Mouse (Mus musculus) hindbrain, embryonic 11.5 days (tissue): Measurements from ENCODE around the gene A730061H03Rik. TPM values are rescaled to one million over a fixed set of nuclear protein-coding genes. Genes with fewer than 3 reads are reported as not detected.

Source experiments
- ATAC-seq: fragments of 200-750 bp; cut with Nextera tagmentation; 2 replicates; pipeline ENCODE4 v1.8.0; 2017; ENCODE audit warnings: mild to moderate bottlenecking, moderate TSS enrichment, moderate library complexity; ENCODE audit not compliant: low FRiP score
- DNase-seq: peaks from one replicate; pipeline ENCODE4 v3.0.0-alpha.2; 2015; ENCODE audit warnings: low spot score
- H3K27ac ChIP-seq: fragments of 300-500 bp; sonication (generic); 2 replicates; pipeline ENCODE4 v1.5.1; 2014; ENCODE audit warnings: mild to moderate bottlenecking, low read depth, low read length
- H3K27me3 ChIP-seq: fragments of 300-500 bp; sonication (generic); 2 replicates; pipeline ENCODE4 v1.6.1; 2014; ENCODE audit warnings: mild to moderate bottlenecking, low read length, moderate library complexity, mixed read lengths; ENCODE audit not compliant: control insufficient read depth, insufficient read depth
- H3K36me3 ChIP-seq: fragments of 300-500 bp; sonication (generic); 2 replicates; pipeline ENCODE4 v1.6.1; 2014; ENCODE audit warnings: mild to moderate bottlenecking, low read length, moderate library complexity, mixed read lengths; ENCODE audit not compliant: control insufficient read depth, insufficient read depth
- H3K4me1 ChIP-seq: fragments of 300-500 bp; sonication (generic); replicated peaks from 2 replicates; pipeline ENCODE4 v1.6.1; 2014; ENCODE audit warnings: low read length, mixed read lengths; ENCODE audit not compliant: control insufficient read depth, insufficient read depth
- H3K4me2 ChIP-seq: fragments of 300-500 bp; sonication (generic); replicated peaks from 2 replicates; pipeline ENCODE4 v1.6.1; 2014; ENCODE audit warnings: mild to moderate bottlenecking, low read depth, low read length
- H3K4me3 ChIP-seq: fragments of 300-500 bp; sonication (generic); 2 replicates; pipeline ENCODE4 v1.5.1; 2014; ENCODE audit warnings: low read depth, low read length
- H3K9ac ChIP-seq: fragments of 300-500 bp; sonication (generic); 2 replicates; pipeline ENCODE4 v1.6.1; 2014; ENCODE audit warnings: low read depth, low read length
- H3K9me3 ChIP-seq: fragments of 300-500 bp; sonication (generic); 2 replicates; pipeline ENCODE4 v1.6.1; 2016; ENCODE audit warnings: low read length; ENCODE audit not compliant: control insufficient read depth
- WGBS: fragments of 180-500 bp; shearing (Covaris S2); extraction: QIAGEN DNeasy Blood & Tissue Kit; methylation state at CpG from one replicate; pipeline ENCODE4 v1.1.7; 2014; 5-methylcytosine and 5-hydroxymethylcytosine counted together
- polyA plus RNA-seq: library from polyadenylated mRNA; unstranded; fragments of >200 nt; fragmentation: Nextera tagmentation; extraction: Ambion mirVana; gene quantifications from 2 replicates; pipeline ENCODE4 v1.2.1, GENCODE M21; 2014

A730061H03Rik gene
- polyA plus RNA-seq, 1 experiment from 2014 or later, result 0.52 TPM

- Histone ChIP-seq H3K4me1 (0 out of 2 replicates have a peak, but pooled peaks cover 4% of the 10 kb centered on the region), H3K27me3 (no peaks in the 10 kb centered on the region), H3K4me2 (peak within 1 kb of the TSS; percentile 75), H3K36me3 (no peaks in the 10 kb centered on the region), H3K4me3 (peak within 1 kb of the TSS; percentile 43), H3K9me3 (no peaks in the 10 kb centered on the region), H3K9ac (peak within 1 kb of the TSS; percentile 76), H3K27ac (peak within 1 kb of the TSS; percentile 91)
- WGBS, result under 1% methylated on average over 27 of the region's 27 CpGs
- ATAC-seq, result peak; percentile 85
- peak; percentile 94 for DNase-seq
These were observed 406 bp downstream of the A730061H03Rik start, which contains the start of gene Dcaf11 for GRCm38 (mm10) chr14:55559799-55560201. Dcaf11 (plus strand) TSS chr14:55560006.

- Histone ChIP-seq H3K36me3 (no peaks in the 10 kb centered on the region), H3K4me3 (peak overlapping the region; percentile 43), H3K9ac (no peak overlapping the region), H3K4me1 (0 out of 2 replicates have a peak, but pooled peaks cover 4% of the 10 kb centered on the region), H3K9me3 (no peaks in the 10 kb centered on the region), H3K27ac (no peak overlapping the region), H3K27me3 (no peaks in the 10 kb centered on the region), H3K4me2 (0 out of 2 replicates have a peak overlapping the region, but pooled peaks have one; percentile 19)
- ATAC-seq, result no peak
- 58% methylated on average over 6 of the region's 6 CpGs for WGBS
- DNase-seq, result no peak
These were observed 1.3 kb downstream of the A730061H03Rik start for GRCm38 (mm10) chr14:55558740-55559448.

- DNase-seq, result no peak
- WGBS, result 86% methylated on average over 3 of the region's 3 CpGs
- Histone ChIP-seq H3K4me3 (no peak overlapping the region), H3K9me3 (no peaks in the 10 kb centered on the region), H3K9ac (no peak overlapping the region), H3K4me1 (0 out of 2 replicates have a peak, but pooled peaks cover 4% of the 10 kb centered on the region), H3K4me2 (no peak overlapping the region), H3K27ac (no peak overlapping the region), H3K36me3 (no peaks in the 10 kb centered on the region), H3K27me3 (no peaks in the 10 kb centered on the region)
- ATAC-seq, result no peak
These were observed 2.6 kb downstream of the A730061H03Rik start for GRCm38 (mm10) chr14:55557587-55557986.

GRCm38 (mm10) chr14:55557003-55557402 lies 3.2 kb downstream of the A730061H03Rik start:
- no peaks in the 10 kb centered on the region for H3K27me3 ChIP-seq
- DNase-seq (peak; percentile 76), ATAC-seq (no peak)
- H3K36me3 ChIP-seq, result no peaks in the 10 kb centered on the region
- H3K27ac ChIP-seq, result no peak overlapping the region
- 0 out of 2 replicates have a peak, but pooled peaks cover 4% of the 10 kb centered on the region for H3K4me1 ChIP-seq
- H3K9me3 ChIP-seq, result no peaks in the 10 kb centered on the region
- no peak overlapping the region for H3K4me2 ChIP-seq
- WGBS, result 33% methylated on average over 5 of the region's 5 CpGs
- no peak overlapping the region for H3K9ac ChIP-seq
- no peak overlapping the region for H3K4me3 ChIP-seq

- H3K9ac ChIP-seq, result no peak overlapping the region
- H3K4me1 ChIP-seq, result no peaks in the 10 kb centered on the region
- no peak overlapping the region for H3K4me3 ChIP-seq
- H3K4me2 ChIP-seq, result no peak overlapping the region
- no peak overlapping the region for H3K27ac ChIP-seq
- H3K36me3 ChIP-seq, result no peaks in the 10 kb centered on the region
- 79% methylated on average over 3 of the region's 3 CpGs for WGBS
- no peaks in the 10 kb centered on the region for H3K9me3 ChIP-seq
- DNase-seq (no peak), ATAC-seq (no peak)
- no peaks in the 10 kb centered on the region for H3K27me3 ChIP-seq
These were observed 4.4 kb downstream of the A730061H03Rik start for GRCm38 (mm10) chr14:55555788-55556187.

- Histone ChIP-seq H3K27me3 (no peaks in the 10 kb centered on the region), H3K27ac (no peak overlapping the region), H3K4me1 (no peaks in the 10 kb centered on the region), H3K4me3 (no peak overlapping the region), H3K36me3 (no peaks in the 10 kb centered on the region), H3K9me3 (no peaks in the 10 kb centered on the region), H3K9ac (no peak overlapping the region), H3K4me2 (no peak overlapping the region)
- no peak for ATAC-seq
- no peak for DNase-seq
These were observed 5.6 kb downstream of the A730061H03Rik start for GRCm38 (mm10) chr14:55554635-55555034.

- WGBS, result 90% methylated on average over 8 of the region's 8 CpGs
- H3K4me1 ChIP-seq, result no peaks in the 10 kb centered on the region
- no peaks in the 10 kb centered on the region for H3K27me3 ChIP-seq
- no peaks in the 10 kb centered on the region for H3K9me3 ChIP-seq
- H3K36me3 ChIP-seq, result 0 out of 2 replicates have a peak, but pooled peaks cover 2% of the 10 kb centered on the region
- no peak overlapping the region for H3K4me2 ChIP-seq
- ATAC-seq (no peak), DNase-seq (no peak)
- H3K27ac ChIP-seq, result no peak overlapping the region
- no peak overlapping the region for H3K4me3 ChIP-seq
- H3K9ac ChIP-seq, result no peak overlapping the region
These were observed 8.4 kb downstream of the A730061H03Rik start for GRCm38 (mm10) chr14:55551794-55552193.

GRCm38 (mm10) chr14:55551347-55551746 lies 8.9 kb downstream of the A730061H03Rik start:
- Histone ChIP-seq H3K4me2 (no peak overlapping the region), H3K9me3 (no peaks in the 10 kb centered on the region), H3K4me3 (no peak overlapping the region), H3K9ac (no peak overlapping the region), H3K27me3 (no peaks in the 10 kb centered on the region), H3K4me1 (no peaks in the 10 kb centered on the region), H3K36me3 (0 out of 2 replicates have a peak, but pooled peaks cover 2% of the 10 kb centered on the region), H3K27ac (no peak overlapping the region)
- 67% methylated on average over 5 of the region's 5 CpGs for WGBS
- no peak for ATAC-seq
- DNase-seq, result no peak

GRCm38 (mm10) chr14:55550191-55550590 lies 10.0 kb downstream of the A730061H03Rik start:
- no peaks in the 10 kb centered on the region for H3K4me1 ChIP-seq
- DNase-seq (no peak), ATAC-seq (no peak)
- 0 out of 2 replicates have a peak, but pooled peaks cover 2% of the 10 kb centered on the region for H3K36me3 ChIP-seq
- H3K4me3 ChIP-seq, result no peak overlapping the region
- H3K9me3 ChIP-seq, result no peaks in the 10 kb centered on the region
- no peak overlapping the region for H3K4me2 ChIP-seq
- H3K9ac ChIP-seq, result no peak overlapping the region
- no peak overlapping the region for H3K27ac ChIP-seq
- no peaks in the 10 kb centered on the region for H3K27me3 ChIP-seq
- whole genome bisulfite sequencing, result 88% methylated on average over 6 of the region's 6 CpGs
